Mouse (Mus musculus) liver, embryonic 14.5 days (tissue): ENCODE results near the gene Glrx5.
A peak's percentile ranks its signal among the peaks of the same experiment; 100 is the strongest.

Experiments used
- CTCF ChIP-seq: IDR thresholded peaks from 2 replicates; pipeline ENCODE4 v1.5.1; 2016; ENCODE audit warnings: antibody characterized with exemption, low read depth, control low read depth
- EP300 ChIP-seq: IDR thresholded peaks from 2 replicates; pipeline ENCODE4 v1.6.1; 2016; ENCODE audit warnings: antibody characterized with exemption, low read depth

- TF ChIP-seq EP300 (no peak), CTCF (peak; percentile 72)
Measured at GRCm38 (mm10) chr12:104985088-104985487, 47.4 kb upstream of the Glrx5 start.
